Mouse (Mus musculus): Measurements from ENCODE around the gene Sp6. TPM values are rescaled to one million over a fixed set of nuclear protein-coding genes. Genes with fewer than 3 reads are reported as not detected.
A peak's percentile ranks its signal among the peaks of the same experiment; 100 is the strongest.

Gene Sp6
- polyA plus RNA-seq, 1 experiment from 2014 or later: 0.22 TPM

- peak overlapping the region; percentile 52 for H3K4me3 ChIP-seq (ENCODE audit: low read depth, low read length)
- H3K4me2 ChIP-seq: peak overlapping the region; percentile 88
- H3K9ac ChIP-seq: peak overlapping the region; percentile 54
- under 1% methylated on average over 50 of the region's 50 CpGs for WGBS
- TF ChIP-seq CTCF (IDR thresholded peaks at IDR 0.05; ENCODE audit: low read depth): peak; percentile 81
- peaks cover 69% of the 10 kb centered on the region for H3K27me3 ChIP-seq (ENCODE audit: insufficient read depth, low read length)
- ATAC-seq (ENCODE audit: insufficient read depth) (peak; percentile 48), DNase-seq (peak; percentile 87)
- no peak overlapping the region for H3K27ac ChIP-seq (ENCODE audit: low read depth)
- H3K36me3 ChIP-seq (ENCODE audit: insufficient read depth): no peaks in the 10 kb centered on the region
- no peaks in the 10 kb centered on the region for H3K9me3 ChIP-seq (ENCODE audit: low read depth, low read length)
- H3K4me1 ChIP-seq (ENCODE audit: insufficient read depth): peaks cover 20% of the 10 kb centered on the region
Observed at GRCm38 (mm10) chr11:97021873-97022484, 8.8 kb downstream of the Sp6 start.

DNA sequence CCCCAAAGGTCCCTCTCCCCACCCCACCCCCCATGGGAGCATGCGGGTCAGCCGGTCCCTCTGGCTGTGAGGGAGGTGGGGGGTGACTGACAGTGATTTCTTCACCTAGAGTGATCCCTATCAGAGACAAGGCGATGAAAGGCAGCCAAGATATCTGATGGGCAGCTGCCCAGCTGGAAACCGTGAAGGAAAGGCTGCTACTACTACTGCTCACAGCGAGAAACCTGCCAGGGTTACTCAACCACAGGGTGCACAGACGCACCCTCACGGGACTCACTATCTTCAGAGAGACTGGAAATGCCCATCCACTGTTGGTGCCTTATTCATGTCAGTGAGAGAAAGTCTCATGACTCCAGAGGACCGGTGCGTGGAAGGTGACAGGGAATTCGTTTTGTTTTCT is 11.8 kb downstream of the Sp6 start:
- TF ChIP-seq CTCF (IDR thresholded peaks at IDR 0.05; ENCODE audit: low read depth): no peak
- H3K9me3 ChIP-seq (ENCODE audit: low read depth, low read length): no peaks in the 10 kb centered on the region
- 40% methylated on average over 10 of the region's 10 CpGs for WGBS
- no peak overlapping the region for H3K9ac ChIP-seq
- DNase-seq: no peak
- H3K4me2 ChIP-seq: peak overlapping the region; percentile 61; the same call in 1 of the 2 replicates
- H3K27me3 ChIP-seq (ENCODE audit: insufficient read depth, low read length): peaks cover 41% of the 10 kb centered on the region
- H3K36me3 ChIP-seq (ENCODE audit: insufficient read depth): no peaks in the 10 kb centered on the region
- no peak for ATAC-seq (ENCODE audit: insufficient read depth)
- peaks cover 16% of the 10 kb centered on the region for H3K4me1 ChIP-seq (ENCODE audit: insufficient read depth)
- H3K27ac ChIP-seq (ENCODE audit: low read depth): no peak overlapping the region
- H3K4me3 ChIP-seq (ENCODE audit: low read depth, low read length): no peak overlapping the region

- 3% methylated on average over 17 of the region's 17 CpGs for WGBS
- DNase-seq (peak; percentile 96), ATAC-seq (ENCODE audit: insufficient read depth) (peak; percentile 54)
- Histone ChIP-seq H3K4me2 (peak overlapping the region; percentile 61), H3K4me3 (ENCODE audit: low read depth, low read length) (peak overlapping the region; percentile 20), H3K9me3 (ENCODE audit: low read depth, low read length) (no peaks in the 10 kb centered on the region), H3K27ac (ENCODE audit: low read depth) (peak overlapping the region; percentile 83), H3K9ac (peak overlapping the region; percentile 32), H3K36me3 (ENCODE audit: insufficient read depth) (no peaks in the 10 kb centered on the region), H3K27me3 (ENCODE audit: insufficient read depth, low read length) (peaks cover 33% of the 10 kb centered on the region), H3K4me1 (ENCODE audit: insufficient read depth) (peaks cover 16% of the 10 kb centered on the region)
- peak; percentile 98 for TF ChIP-seq CTCF (IDR thresholded peaks at IDR 0.05; ENCODE audit: low read depth)
Observed at GRCm38 (mm10) chr11:97025721-97026344, 12.6 kb downstream of the Sp6 start.

DNA sequence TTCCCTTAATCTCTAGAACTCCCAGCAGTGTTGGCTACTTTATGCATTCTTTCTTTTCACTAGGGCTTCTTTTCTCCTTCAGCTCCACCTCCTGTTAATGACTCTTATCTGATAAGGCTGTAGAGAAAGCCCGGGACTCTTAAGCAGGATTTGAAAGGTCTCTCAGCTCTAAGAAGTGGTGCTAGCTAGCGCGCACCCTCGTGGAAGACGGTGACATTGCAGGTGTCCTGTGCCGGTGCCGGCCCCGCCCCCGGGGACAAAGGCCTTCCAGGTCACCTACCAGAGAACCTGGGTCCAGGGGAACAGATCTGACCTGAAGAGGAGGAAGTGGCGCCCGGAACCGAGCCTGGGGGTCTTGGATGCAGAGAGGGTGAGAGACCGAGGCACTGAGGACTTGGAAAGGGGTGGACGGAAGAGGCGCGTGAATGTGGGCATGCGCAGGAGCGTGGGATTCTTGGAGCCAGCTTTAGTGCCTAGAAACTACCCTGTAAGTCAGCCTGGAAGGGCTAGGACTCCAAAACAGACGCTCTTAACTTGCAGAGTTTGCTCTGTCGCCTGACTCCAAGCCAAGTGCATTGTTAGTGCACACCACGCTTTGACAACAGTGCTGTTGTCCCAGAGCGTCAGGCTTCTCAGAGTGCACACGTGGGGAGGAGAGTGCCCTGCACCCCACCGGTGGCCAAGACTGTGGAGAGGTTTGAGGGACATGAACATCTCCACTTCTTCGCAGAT is 16.7 kb downstream of the Sp6 start, which contains the start of gene Scrn2:
TSS of gene Scrn2 (plus strand) at position 253 of the 732 bp plus-strand sequence.
- peak; percentile 92 for TF ChIP-seq CTCF (IDR thresholded peaks at IDR 0.05; ENCODE audit: low read depth)
- ATAC-seq (ENCODE audit: insufficient read depth): peak; percentile 77

GRCm38 (mm10) chr11:97030426-97030825 is 17.2 kb downstream of the Sp6 start:
- peak overlapping the region; percentile 57 for H3K4me3 ChIP-seq (ENCODE audit: low read depth, low read length)
- H3K4me2 ChIP-seq: peak overlapping the region; percentile 82
- peaks cover 4% of the 10 kb centered on the region for H3K4me1 ChIP-seq (ENCODE audit: insufficient read depth)
- TF ChIP-seq CTCF (IDR thresholded peaks at IDR 0.05; ENCODE audit: low read depth): no peak
- DNase-seq (no peak), ATAC-seq (ENCODE audit: insufficient read depth) (no peak)
- peaks cover 18% of the 10 kb centered on the region; the same call in 1 of the 2 replicates for H3K36me3 ChIP-seq (ENCODE audit: insufficient read depth)
- H3K27ac ChIP-seq (ENCODE audit: low read depth): peak overlapping the region; percentile 78; the same call in 1 of the 2 replicates
- no peaks in the 10 kb centered on the region for H3K27me3 ChIP-seq (ENCODE audit: insufficient read depth, low read length)
- H3K9ac ChIP-seq: peak overlapping the region; percentile 65
- WGBS: 13% methylated on average over 15 of the region's 15 CpGs
- H3K9me3 ChIP-seq (ENCODE audit: low read depth, low read length): no peaks in the 10 kb centered on the region

More for the DNA sequence above, 16.7 kb downstream of the Sp6 start, which contains the start of gene Scrn2:
- H3K36me3 ChIP-seq (ENCODE audit: insufficient read depth): peaks cover 18% of the 10 kb centered on the region; the same call in 1 of the 2 replicates
- DNase-seq: peak; percentile 95
- peak within 1 kb of the TSS; percentile 78 for H3K27ac ChIP-seq (ENCODE audit: low read depth)
- WGBS: under 1% methylated on average over 25 of the region's 25 CpGs
- H3K9ac ChIP-seq: peak within 1 kb of the TSS; percentile 65
- H3K9me3 ChIP-seq (ENCODE audit: low read depth, low read length): no peaks in the 10 kb centered on the region
- H3K4me3 ChIP-seq (ENCODE audit: low read depth, low read length): peak within 1 kb of the TSS; percentile 57
- H3K4me2 ChIP-seq: peak within 1 kb of the TSS; percentile 82
- H3K27me3 ChIP-seq (ENCODE audit: insufficient read depth, low read length): no peaks in the 10 kb centered on the region
- H3K4me1 ChIP-seq (ENCODE audit: insufficient read depth): peaks cover 10% of the 10 kb centered on the region

DNA sequence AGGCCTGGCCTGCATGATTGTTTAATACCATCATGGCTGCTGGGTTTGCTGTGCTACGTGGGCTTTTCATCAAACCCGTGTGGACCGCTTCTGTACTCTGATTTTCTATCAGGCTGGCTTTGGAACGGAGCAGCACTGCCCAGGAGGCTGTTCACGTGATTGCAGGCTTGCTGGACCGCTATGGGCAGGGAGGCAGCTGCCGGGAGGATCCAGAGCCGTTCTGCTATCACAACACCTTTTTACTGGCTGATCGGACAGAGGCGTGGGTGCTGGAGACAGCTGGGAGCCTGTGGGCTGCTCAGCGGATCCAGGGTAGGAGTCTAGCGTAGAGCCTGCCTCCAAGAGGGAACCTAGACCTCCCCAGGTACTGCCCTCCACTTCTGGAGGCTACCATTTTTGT is 18.8 kb downstream of the Sp6 start:
- 71% methylated on average over 12 of the region's 12 CpGs for WGBS
- Histone ChIP-seq H3K9ac (no peak overlapping the region), H3K4me1 (ENCODE audit: insufficient read depth) (no peaks in the 10 kb centered on the region), H3K27ac (ENCODE audit: low read depth) (no peak overlapping the region), H3K36me3 (ENCODE audit: insufficient read depth) (peaks cover 18% of the 10 kb centered on the region; the same call in 1 of the 2 replicates), H3K4me3 (ENCODE audit: low read depth, low read length) (no peak overlapping the region), H3K27me3 (ENCODE audit: insufficient read depth, low read length) (no peaks in the 10 kb centered on the region), H3K9me3 (ENCODE audit: low read depth, low read length) (no peaks in the 10 kb centered on the region), H3K4me2 (no peak overlapping the region)
- no peak for TF ChIP-seq CTCF (IDR thresholded peaks at IDR 0.05; ENCODE audit: low read depth)
- DNase-seq (no peak), ATAC-seq (ENCODE audit: insufficient read depth) (no peak)
